Mouse (Mus musculus): Measurements from ENCODE around the gene Tas2r143. TPM values are rescaled to one million over a fixed set of nuclear protein-coding genes. Genes with fewer than 3 reads are reported as not detected.
A peak's percentile ranks its signal among the peaks of the same experiment; 100 is the strongest.

Gene Tas2r143
- total RNA-seq (2021) = not detected

- intact Hi-C loops (cut with DNase I) = loop anchor here (5.0 kb wide), 1 partner anchor 32 kb away; the partner anchor contains the start of gene Tas2r126
- DNase-seq = no peak
Observed at GRCm38 (mm10) chr6:42399938-42400337, at the start of gene Tas2r143. TSS of gene Tas2r143 (plus strand) at chr6:42400238.

GRCm38 (mm10) chr6:42350968-42351775, 48.9 kb upstream of the Tas2r143 start:
- no peak for DNase-seq
- intact Hi-C loops (cut with DNase I) = loop anchor here (5.0 kb wide), 1 partner anchor 196 kb away; the partner anchor contains the start of gene Olfr455

- peak in 1 of 2 experiments; percentile 39 for DNase-seq
Observed at GRCm38 (mm10) chr6:42351776-42352485, 48.1 kb upstream of the Tas2r143 start.

GRCm38 (mm10) chr6:42352486-42352846, 47.6 kb upstream of the Tas2r143 start:
- intact Hi-C loops (cut with DNase I) = loop anchor here (5.0 kb wide), 1 partner anchor 195 kb away; the partner anchor contains the start of gene Olfr455
- DNase-seq = no peak

More at GRCm38 (mm10) chr6:42351776-42352485, 48.1 kb upstream of the Tas2r143 start:
- intact Hi-C loops (cut with DNase I) = loop anchor here (5.0 kb wide), 1 partner anchor 195 kb away; the partner anchor contains the start of gene Olfr455

- DNase-seq = peak in 1 of 2 experiments; percentile 40
- intact Hi-C loops (cut with DNase I) = loop anchor here (5.0 kb wide), 1 partner anchor 194 kb away; the partner anchor contains the start of gene Olfr455
Observed at GRCm38 (mm10) chr6:42353180-42353579, 46.9 kb upstream of the Tas2r143 start.

- intact Hi-C loops (cut with DNase I) = loop anchor here (5.0 kb wide), 1 partner anchor 193 kb away; the partner anchor contains the start of gene Olfr455
- DNase-seq = peak; percentile 58 to 62
Observed at GRCm38 (mm10) chr6:42354076-42355019, 45.7 kb upstream of the Tas2r143 start.

- intact Hi-C loops (cut with DNase I) = no loop called here
- DNase-seq = no peak
Observed at GRCm38 (mm10) chr6:42355366-42355765, 44.7 kb upstream of the Tas2r143 start.

- intact Hi-C loops (cut with DNase I) = no loop called here
- no peak for DNase-seq
Observed at GRCm38 (mm10) chr6:42355794-42356600, 44.0 kb upstream of the Tas2r143 start.

GRCm38 (mm10) chr6:42356913-42357312, 43.1 kb upstream of the Tas2r143 start:
- DNase-seq = no peak
- intact Hi-C loops (cut with DNase I) = no loop called here

GRCm38 (mm10) chr6:42357901-42358300, 42.1 kb upstream of the Tas2r143 start:
- peak in 1 of 2 experiments; percentile 7 for DNase-seq
- intact Hi-C loops (cut with DNase I) = no loop called here

- no peak for DNase-seq
- intact Hi-C loops (cut with DNase I) = no loop called here
Observed at GRCm38 (mm10) chr6:42358901-42359300, 41.1 kb upstream of the Tas2r143 start.

- intact Hi-C loops (cut with DNase I) = no loop called here
- DNase-seq = peak in 1 of 2 experiments; percentile 43
Observed at GRCm38 (mm10) chr6:42359364-42360147, 40.5 kb upstream of the Tas2r143 start.

- no peak for DNase-seq
- intact Hi-C loops (cut with DNase I) = no loop called here
Observed at GRCm38 (mm10) chr6:42360231-42360840, 39.7 kb upstream of the Tas2r143 start.

GRCm38 (mm10) chr6:42361041-42361895, 38.8 kb upstream of the Tas2r143 start:
- intact Hi-C loops (cut with DNase I) = no loop called here
- DNase-seq = peak in 1 of 2 experiments; percentile 11

- intact Hi-C loops (cut with DNase I) = no loop called here
- DNase-seq = peak in 1 of 2 experiments; percentile 17
Observed at GRCm38 (mm10) chr6:42362074-42362473, 38.0 kb upstream of the Tas2r143 start.

GRCm38 (mm10) chr6:42362497-42362896, 37.5 kb upstream of the Tas2r143 start:
- DNase-seq = peak in 1 of 2 experiments; percentile 5

GRCm38 (mm10) chr6:42362974-42363373, 37.1 kb upstream of the Tas2r143 start:
- peak in 1 of 2 experiments; percentile 22 for DNase-seq
- intact Hi-C loops (cut with DNase I) = no loop called here

More at GRCm38 (mm10) chr6:42362497-42362896, 37.5 kb upstream of the Tas2r143 start:
- intact Hi-C loops (cut with DNase I) = no loop called here

Measured in heart, postnatal 36 days (tissue).